ENCODE assay signal across 31 mouse cellular contexts in the genomic region with DNA sequence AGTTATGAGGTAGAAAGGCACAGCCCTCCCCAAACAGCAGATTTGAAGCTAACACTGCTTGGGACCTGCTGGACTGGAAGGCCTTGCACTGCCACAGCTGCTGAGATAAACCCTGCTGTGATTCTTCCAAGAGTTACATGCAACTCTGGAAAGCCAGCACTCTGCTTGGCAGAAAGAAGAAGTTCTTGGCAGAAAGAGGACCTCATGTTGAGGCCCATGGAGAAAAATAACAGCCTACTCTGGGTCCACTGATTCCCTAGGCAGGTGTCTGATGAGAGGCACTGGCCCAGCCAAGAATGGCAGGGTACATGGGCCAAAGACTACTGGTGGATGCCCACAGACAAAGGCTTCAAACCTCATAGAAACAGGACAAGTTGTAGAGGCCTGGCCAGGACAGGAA.
DNase-seq lines count a peak whose midpoint lies in the region; ATAC-seq lines count a peak whose summit lies in the region.
"Had no signal": no experiment of that assay in that cellular context is flagged by ENCODE, and none has a peak within 500 bp of the region (broad histone marks: within the 10 kb centered on the region; RNA-seq: fewer than 3 reads in every experiment).

No protein-coding gene starts in this region.

- no peaks in the 10 kb centered on the region for H3K36me3 ChIP-seq in heart, embryonic 10.5 days
- no peaks in the 10 kb centered on the region for H3K36me3 ChIP-seq in kidney, embryonic 15.5 days
- no peaks in the 10 kb centered on the region for H3K36me3 ChIP-seq in neural tube, embryonic 15.5 days
- H3K36me3 ChIP-seq: embryonic facial prominence, embryonic 13.5 days; forebrain, embryonic 10.5 days; forebrain, embryonic 15.5 days; heart, embryonic 13.5 days; midbrain, embryonic 10.5 days; midbrain, embryonic 15.5 days; neural tube, embryonic 12.5 days had no signal

- intact Hi-C loops in gastrocnemius, postnatal 14 days (cut with DNase I; ENCODE audit: low total_unique reads): no loop called here
- intact Hi-C loops in heart, postnatal 14 days (cut with DNase I): no loop called here

- no peaks in the 10 kb centered on the region for H3K27me3 ChIP-seq in heart, embryonic 10.5 days (ENCODE audit: insufficient read depth, poor library complexity, severe bottlenecking)
- no peaks in the 10 kb centered on the region for H3K27me3 ChIP-seq in kidney, embryonic 15.5 days
- H3K27me3 ChIP-seq in neural tube, embryonic 15.5 days (replicated peaks): no peaks in the 10 kb centered on the region
- H3K27me3 ChIP-seq: embryonic facial prominence, embryonic 13.5 days; forebrain, embryonic 15.5 days; heart, embryonic 13.5 days; midbrain, embryonic 15.5 days; neural tube, embryonic 12.5 days had no signal

- ATAC-seq in kidney, embryonic 15.5 days (replicated peaks; ENCODE audit: low FRiP score): no peak
- ATAC-seq in neural tube, embryonic 15.5 days (ENCODE audit: low FRiP score): no peak
- ATAC-seq: forebrain, embryonic 15.5 days; intestine, postnatal 0 days; midbrain, embryonic 15.5 days had no signal

- H3K4me1 ChIP-seq in heart, embryonic 10.5 days: no peaks in the 10 kb centered on the region
- H3K4me1 ChIP-seq in kidney, embryonic 15.5 days: no peaks in the 10 kb centered on the region
- H3K4me1 ChIP-seq in neural tube, embryonic 15.5 days: no peaks in the 10 kb centered on the region
- H3K4me1 ChIP-seq: embryonic facial prominence, embryonic 13.5 days; forebrain, embryonic 10.5 days; forebrain, embryonic 15.5 days; heart, embryonic 13.5 days; midbrain, embryonic 10.5 days; midbrain, embryonic 15.5 days; neural tube, embryonic 12.5 days had no signal

- H3K9me3 ChIP-seq in heart, embryonic 10.5 days: peaks cover 5% of the 10 kb centered on the region
- H3K9me3 ChIP-seq in kidney, embryonic 15.5 days (replicated peaks): peaks cover 4% of the 10 kb centered on the region; the same call in 1 of the 2 replicates
- 0 out of 2 replicates have a peak, but pooled peaks cover 5% of the 10 kb centered on the region for H3K9me3 ChIP-seq in neural tube, embryonic 15.5 days (replicated peaks)
- H3K9me3 ChIP-seq: forebrain, embryonic 15.5 days; midbrain, embryonic 15.5 days; neural tube, embryonic 12.5 days had no signal

- H3K9ac ChIP-seq in kidney, embryonic 15.5 days: no peak overlapping the region
- no peak overlapping the region for H3K9ac ChIP-seq in neural tube, embryonic 15.5 days (replicated peaks)
- H3K9ac ChIP-seq: embryonic facial prominence, embryonic 13.5 days; forebrain, embryonic 15.5 days; heart, embryonic 13.5 days; hindbrain, embryonic 14.5 days; liver, embryonic 14.5 days; midbrain, embryonic 15.5 days; neural tube, embryonic 12.5 days had no signal

- no peak overlapping the region for H3K4me3 ChIP-seq in heart, embryonic 10.5 days
- no peak overlapping the region for H3K4me3 ChIP-seq in kidney, embryonic 15.5 days (replicated peaks)
- no peak overlapping the region for H3K4me3 ChIP-seq in neural tube, embryonic 15.5 days (replicated peaks)
- H3K4me3 ChIP-seq: embryonic facial prominence, embryonic 13.5 days; forebrain, embryonic 10.5 days; forebrain, embryonic 15.5 days; gastrocnemius, adult 2 months; heart, embryonic 13.5 days; layer of hippocampus, adult 2 months; midbrain, embryonic 10.5 days; midbrain, embryonic 15.5 days; myocyte; neural tube, embryonic 12.5 days had no signal

- peak; percentile 5 for DNase-seq in gastrocnemius, postnatal 14 days
- no peak for DNase-seq in gastrocnemius, adult 8-10 months (ENCODE audit: low spot score in 2 of 2)
- peak; percentile 39 for DNase-seq in heart, adult 8-10 months (ENCODE audit: low spot score)
- no peak for DNase-seq in heart, embryonic 10.5 days (ENCODE audit: low spot score)
- DNase-seq in Muller cell, postnatal 12 days (ENCODE audit: inconsistent ontology term): peak; percentile 60
- peak; percentile 19 to 24 for DNase-seq in heart, postnatal 14 days
- DNase-seq: adrenal gland, adult 2 months; adrenal gland, postnatal 36 days; cerebellum, adult 2 months; gastrocnemius, adult 2 months; kidney, postnatal 25 days; liver; lung, adult 2 months; lung, postnatal 10 days; right cerebral cortex, postnatal 4 days; thymus, adult 2 months; thymus, postnatal 36 days had no signal

- H3K27ac ChIP-seq in heart, embryonic 10.5 days: no peak overlapping the region
- H3K27ac ChIP-seq in kidney, embryonic 15.5 days: no peak overlapping the region
- H3K27ac ChIP-seq in neural tube, embryonic 15.5 days (replicated peaks): no peak overlapping the region
- H3K27ac ChIP-seq: embryonic facial prominence, embryonic 13.5 days; forebrain, embryonic 10.5 days; forebrain, embryonic 15.5 days; gastrocnemius, adult 2 months; heart, embryonic 13.5 days; hindbrain, embryonic 14.5 days; layer of hippocampus, adult 2 months; liver, embryonic 14.5 days; midbrain, embryonic 10.5 days; midbrain, embryonic 15.5 days; neural tube, embryonic 12.5 days had no signal

- no peak overlapping the region for H3K4me2 ChIP-seq in kidney, embryonic 15.5 days
- H3K4me2 ChIP-seq in neural tube, embryonic 15.5 days: no peak overlapping the region
- H3K4me2 ChIP-seq: embryonic facial prominence, embryonic 13.5 days; forebrain, embryonic 15.5 days; heart, embryonic 13.5 days; hindbrain, embryonic 14.5 days; midbrain, embryonic 15.5 days; neural tube, embryonic 12.5 days had no signal

Comparison
In these comparisons a context has a peak if more than half of its experiments do, and no peak if none do; other contexts are left out.
1. DNase-seq: peak in gastrocnemius, postnatal 14 days (single experiment), heart, adult 8-10 months (single experiment), Muller cell, postnatal 12 days (single experiment) and heart, postnatal 14 days (2 of 2); none in gastrocnemius, adult 8-10 months (0 of 2) and heart, embryonic 10.5 days (single experiment).